Mouse (Mus musculus): ENCODE measurements around the gene Itgb3. TPM values are rescaled to one million over a fixed set of nuclear protein-coding genes. Genes with fewer than 3 reads are reported as not detected.

Itgb3 gene
- total RNA-seq, 2 experiments from 2014 or later: 1.2 to 1.7 TPM

DNA sequence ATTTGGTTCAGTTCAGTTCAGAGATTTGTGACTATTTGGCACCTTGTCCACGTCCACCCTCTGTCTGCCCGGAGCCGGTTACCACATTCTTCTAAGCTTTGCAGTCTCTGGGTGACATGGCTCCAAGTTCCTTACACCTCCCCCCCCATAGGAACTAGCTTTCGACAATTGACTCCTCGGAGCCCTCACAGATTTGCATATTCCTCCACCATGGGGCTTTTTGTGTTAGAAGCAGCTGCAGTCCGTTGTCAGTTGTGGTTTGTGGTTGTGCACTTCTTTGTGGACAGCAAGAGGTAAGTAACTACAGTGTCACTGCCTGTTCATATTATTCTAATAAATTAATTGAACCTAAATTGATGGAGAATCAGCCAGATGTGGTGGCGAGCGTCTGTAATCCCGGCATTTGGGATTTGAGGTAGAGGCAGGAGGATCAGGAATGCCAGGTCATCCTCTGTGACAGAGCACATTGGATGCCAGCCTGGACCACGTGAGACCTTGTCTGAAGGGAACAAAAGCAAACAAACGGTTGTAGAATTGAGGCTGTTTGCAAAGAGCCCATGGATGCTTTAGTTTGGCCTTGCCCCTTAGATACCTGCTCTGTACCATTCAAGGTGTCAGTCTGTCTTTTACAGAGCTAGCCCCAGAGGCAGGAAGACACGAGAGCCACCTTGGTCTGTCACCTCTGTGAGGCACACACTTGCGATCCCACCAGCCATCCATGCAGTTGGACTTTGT is 25.0 kb upstream of the Itgb3 start:
- no peak for DNase-seq

DNA sequence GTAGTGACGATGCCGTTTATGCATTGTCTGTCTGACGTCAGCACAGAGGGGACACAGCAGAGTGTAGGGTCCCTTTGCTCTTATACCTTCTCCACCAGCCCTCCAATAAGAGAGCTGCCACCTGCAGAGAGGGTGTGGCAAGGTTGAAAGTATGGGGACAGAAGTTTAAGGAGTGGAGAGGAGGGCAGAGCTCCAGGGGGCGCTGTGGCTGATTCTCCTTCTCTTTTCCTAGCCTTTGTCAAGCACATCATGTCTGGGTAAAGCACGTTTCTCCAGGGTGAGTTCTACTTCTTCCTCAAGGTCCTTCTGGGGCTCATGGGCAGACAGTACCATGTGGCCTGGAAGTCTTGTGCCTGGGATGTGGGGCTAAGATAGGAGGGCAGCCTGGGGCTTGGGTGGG is 22.3 kb upstream of the Itgb3 start:
- DNase-seq: no peak

DNA sequence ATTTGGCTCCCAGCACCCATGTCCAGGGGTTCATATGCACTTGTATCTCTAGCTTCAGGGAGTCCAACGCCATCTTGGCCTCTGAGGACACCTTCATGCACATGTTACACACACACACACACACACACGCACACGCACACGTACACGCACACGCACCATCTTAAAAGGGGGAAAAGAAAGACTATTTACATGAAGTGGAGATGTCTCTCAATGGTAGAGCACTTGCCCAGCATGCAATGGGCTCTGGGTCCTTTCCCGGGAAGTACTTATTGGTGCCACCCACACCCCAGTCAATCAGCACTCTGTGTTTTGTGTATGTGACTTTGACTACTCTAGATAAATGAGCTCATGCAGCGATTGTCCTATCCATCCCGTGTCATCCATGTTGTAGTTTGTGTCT is 19.9 kb upstream of the Itgb3 start:
- DNase-seq: no peak

DNA sequence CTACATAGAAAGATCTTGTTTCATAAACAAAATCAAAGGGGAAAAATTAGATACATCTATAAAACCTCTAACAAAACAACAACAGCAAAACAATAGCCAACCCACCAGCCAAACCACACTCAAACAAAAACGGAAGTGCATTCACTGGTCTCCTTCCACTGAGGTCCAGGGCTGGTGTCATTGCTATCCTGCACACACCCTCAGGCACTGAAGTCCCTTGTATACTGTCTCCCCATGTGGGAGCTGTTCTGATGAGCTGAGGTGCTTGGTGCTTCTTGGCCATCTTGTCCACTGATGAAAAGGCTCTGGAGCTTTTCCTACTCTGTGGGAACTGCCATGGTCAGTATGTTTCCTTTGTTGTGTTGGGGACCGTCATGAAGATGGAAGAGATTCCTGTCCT is 19.3 kb upstream of the Itgb3 start:
- no peak for DNase-seq

DNA sequence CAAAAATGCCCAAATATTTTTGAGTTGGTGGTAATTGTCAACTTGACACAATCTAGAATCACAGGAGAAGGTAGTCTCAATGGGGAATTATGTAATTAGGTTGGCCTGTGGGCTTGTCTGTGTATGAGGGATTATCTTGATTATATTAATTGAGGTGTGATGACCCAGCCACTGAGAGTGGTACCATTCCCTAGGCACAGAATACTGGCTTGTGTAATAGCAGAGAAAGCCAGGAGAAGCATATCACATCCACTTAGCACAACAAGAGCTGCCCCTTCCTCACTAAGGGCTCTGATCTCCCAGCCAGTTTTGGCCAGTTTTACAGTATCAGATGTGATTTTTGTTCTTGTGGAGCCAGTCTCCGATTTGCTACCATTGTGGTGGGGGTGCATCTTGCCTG is 18.2 kb upstream of the Itgb3 start:
- DNase-seq: no peak

DNA sequence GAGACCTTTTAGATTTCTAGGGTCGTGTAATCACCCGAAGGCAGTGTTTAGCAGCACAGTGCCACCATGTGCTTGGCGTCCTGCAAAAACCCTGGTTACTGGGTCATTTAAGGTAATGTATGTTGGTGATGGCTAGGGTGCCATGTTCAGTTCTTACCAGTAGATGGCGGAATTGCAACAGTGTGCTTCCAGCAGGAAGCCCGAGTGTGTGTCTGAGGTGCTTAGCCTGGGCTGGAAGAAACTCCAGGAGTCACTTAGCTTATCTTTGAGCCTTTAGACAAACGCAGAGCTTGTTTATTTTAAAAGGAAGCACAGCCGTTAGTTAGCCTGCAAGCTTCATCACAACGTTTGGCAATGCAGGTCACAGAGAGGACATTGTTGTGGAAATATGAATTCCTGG is 17.7 kb upstream of the Itgb3 start:
- DNase-seq: peak; percentile 58

DNA sequence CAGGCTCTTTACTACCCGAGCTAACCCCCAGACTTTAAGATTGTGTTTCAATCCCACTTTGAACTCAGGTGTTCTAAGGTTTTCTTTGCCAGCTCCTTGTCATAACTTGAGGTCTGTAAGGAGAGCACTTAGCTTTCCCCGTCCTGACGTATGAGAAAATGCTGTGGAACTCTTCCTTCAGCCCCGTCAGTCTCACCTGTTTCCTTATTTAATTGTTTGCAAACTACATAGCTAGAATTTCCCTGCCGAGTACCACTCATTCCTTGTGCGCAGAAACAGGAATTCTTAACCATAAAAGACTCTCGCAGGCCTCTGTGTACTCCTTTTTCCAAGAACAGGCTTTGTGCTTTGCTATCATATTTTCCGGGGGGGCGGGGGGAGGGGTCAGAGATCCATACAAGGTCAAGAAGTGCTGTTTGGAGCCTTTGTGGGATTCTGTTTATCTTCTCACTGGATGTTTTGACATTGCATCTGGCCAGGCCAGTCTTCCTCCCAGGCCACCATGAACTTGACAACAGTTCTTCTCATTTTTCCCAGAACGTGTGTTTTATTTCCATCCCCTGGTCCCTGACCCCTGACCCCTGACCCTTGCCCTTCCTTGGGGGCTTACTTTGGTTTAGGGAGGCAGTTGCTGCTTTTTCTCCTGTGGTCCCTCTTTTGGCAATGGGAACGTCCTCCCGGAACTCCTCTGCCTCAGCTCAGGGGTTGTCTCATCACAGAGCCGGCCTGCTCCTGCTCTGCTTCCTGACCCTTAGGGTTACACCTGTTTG is 15.5 kb upstream of the Itgb3 start:
- no peak for DNase-seq

DNA sequence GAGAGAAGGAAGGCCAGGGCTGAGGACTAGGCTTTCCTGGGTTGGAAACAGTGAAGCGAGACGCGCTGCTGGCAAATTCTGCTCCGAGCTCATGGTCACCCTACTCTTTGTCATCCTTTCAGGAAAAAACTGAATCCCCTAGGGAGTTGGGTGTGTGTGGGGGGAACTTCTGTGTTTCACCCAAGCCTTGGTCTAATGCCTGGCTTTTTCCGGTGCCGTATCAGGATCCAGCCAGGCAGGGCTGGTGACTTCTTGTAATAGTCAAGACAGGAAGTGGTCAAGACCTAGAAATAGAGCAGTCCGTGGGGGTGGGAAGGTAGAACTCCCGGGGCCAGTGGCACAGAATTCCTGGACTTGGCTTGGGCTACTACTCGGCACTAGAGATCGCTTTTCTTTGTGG is 11.4 kb upstream of the Itgb3 start:
- no peak for DNase-seq

DNA sequence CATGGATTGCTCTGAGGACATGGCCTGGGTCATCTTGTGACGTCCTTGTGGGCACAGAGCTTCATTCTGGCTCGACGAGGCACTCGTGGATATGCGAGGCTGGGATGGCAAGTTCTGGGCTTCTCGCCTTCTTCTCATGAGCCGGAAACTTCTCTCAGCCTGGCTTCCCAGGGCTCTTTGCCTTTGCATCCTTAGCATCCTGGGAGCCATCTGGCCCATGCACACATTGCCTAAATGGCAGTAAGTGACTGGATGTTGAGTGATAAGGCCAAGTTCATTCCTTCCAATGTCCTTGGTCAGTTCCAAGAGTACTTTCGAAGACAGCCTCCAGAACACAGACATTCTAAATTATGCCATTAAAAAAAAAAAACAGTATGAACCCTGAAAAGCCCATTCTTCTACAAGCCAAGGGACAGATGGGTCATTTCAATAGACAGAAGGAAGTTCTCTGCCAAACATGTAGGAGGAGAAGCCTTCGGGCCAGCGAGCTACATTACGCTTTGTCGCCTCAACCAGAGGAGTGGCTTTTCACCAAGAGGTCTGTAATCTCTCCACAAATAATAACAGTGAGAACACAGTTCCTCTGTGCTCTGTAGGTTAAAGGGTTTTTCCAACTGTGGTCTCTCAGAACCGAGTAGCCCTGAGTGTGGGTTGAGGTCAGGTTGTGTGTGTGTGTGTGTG is 8.4 kb upstream of the Itgb3 start:
- DNase-seq: peak; percentile 5

DNA sequence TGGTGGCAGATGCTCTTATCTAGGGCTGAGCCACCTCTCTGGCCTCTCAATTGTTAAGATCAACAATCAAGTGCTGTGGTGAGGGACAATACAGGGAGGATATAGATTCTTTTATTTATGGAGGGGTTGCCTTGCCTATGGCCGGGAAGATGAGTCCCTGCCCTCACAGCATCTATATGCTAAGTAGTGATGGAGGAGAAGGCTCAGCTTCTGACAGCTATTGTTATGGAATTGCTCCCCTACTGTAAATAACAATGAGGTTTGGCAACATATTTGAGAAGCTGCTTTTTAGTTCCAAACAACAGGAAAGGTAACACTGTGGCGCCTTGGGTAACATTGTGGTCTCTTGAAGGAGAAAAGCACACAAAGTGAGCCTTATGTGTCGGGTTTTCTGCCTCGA is 7.1 kb upstream of the Itgb3 start:
- DNase-seq: no peak

DNA sequence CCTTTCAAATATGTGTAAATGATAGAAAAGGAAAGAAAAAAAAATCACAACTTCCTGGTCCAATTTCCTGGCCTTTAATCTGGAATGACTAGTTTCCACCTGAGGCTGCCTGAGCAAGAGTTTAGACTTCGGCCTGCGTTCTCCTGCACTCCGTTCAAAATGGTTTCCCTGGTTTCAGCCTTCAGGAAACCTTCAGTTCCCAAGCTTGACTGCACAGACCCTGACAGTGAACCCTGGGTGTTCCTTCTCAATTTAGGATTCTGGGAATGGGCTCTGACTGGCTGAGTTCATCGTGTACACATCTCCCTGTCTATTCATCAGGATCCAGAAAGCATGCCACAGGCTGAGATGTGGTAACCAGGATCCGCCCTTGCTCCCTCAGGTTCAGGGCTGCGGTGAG is 3.6 kb upstream of the Itgb3 start:
- DNase-seq: no peak

DNA sequence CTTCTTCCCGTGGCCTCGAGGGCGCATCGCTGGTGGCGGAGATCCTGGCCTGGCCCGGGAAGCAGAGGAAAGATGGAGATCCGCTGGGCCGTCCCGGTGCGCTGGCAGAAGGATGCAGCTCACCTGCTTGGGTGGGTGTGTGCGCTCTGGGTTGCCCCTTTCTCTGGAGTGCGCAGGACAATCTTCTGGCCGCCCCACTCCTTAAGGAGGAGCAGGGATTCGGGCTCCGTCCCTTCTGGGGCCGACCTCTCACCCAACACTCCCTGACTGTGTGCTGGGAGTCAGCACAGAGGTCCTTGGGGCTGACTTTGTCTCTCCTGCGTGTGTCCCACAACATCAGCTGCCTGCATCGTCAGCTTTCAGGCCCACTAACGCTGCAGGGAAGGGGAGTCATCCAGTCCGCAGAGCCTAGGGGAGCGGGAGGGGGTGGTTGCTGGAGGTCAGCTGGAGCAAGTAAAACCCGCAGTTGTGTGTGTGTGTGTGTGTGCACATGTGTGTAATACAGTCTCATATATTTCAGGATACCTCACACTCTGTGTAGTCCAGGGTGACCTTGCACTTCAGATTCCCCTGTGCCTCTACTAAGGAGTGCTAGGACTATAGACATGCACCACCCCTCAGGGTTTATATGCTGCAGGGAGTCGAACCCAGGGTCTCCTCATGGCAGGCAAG is 585 bp downstream of the Itgb3 start:
- DNase-seq: no peak

DNA sequence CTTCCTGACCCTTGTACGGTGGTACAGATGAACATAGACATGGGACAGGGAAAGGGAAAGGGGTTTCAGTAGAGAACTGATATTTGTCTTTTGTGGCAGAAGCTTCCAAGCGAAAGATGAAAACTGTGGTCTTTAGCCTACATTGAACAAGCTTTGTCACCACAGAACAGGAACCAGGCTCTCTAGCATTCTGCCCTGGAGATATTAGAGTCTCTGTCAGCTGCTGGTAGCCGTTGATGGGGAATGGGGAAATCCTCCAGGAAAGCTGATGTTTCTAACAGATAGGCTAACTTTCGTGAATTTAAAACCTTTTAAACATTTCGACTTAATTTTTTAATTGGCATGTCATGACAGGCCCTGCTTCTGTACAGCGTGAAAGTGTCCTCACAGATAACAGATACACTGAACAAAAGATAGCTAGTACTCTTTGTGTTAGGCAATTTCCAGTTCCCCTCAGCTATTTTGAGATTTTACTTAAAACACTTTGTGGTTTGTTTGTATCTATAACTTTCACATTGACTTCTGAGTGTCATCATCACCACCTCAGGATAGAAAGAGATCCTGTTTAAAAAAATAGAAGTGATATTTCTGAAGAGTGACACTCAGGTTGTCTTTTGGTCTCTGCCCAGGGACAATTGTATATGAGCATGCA is 1.4 kb downstream of the Itgb3 start:
- no peak for DNase-seq

DNA sequence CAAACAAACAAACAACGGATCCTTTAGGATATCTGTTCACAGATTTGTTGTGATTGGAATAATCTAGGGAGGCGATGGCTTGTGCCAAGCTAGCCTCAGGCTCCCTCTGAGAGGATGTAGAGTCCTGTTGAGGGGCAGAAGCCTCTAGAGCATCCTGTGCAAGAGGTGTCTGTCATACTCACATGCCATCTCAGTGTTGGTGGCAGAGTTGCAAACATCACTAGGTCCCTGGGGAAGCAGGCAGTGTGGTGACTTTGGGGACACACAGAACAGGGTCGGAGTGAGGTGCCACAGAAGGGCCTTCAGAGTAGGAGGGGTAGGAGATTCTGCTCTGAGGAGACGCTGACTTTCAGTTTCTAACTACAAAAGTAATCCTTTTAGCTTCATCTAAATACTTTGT is 1.9 kb downstream of the Itgb3 start:
- DNase-seq: no peak

DNA sequence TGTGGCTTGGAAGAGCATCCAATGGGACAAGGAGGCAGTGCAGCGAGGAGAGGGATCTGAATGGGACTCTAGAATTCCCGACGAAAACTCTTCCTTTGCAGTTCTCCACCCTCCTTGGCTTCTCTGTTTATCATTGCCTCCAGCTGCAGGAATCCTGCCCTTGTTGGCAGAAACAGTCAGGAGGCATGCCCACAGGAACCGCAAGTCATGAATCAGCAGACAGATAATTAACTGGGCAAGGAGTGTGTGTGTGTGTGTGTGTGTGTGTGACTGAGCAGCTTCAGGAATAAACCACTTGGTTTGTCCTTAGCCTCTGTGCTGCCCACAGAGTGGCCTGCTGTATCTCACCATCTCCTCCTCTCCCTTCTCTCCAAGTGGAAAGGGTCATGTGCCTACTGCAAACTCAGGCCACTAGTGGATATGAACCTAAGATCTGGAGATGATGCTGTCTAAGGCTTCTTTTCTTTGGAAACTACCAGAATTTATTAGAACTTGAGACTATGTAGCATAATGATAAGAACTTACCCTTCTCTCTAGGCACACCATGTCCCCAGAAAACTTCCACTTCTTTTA is 3.9 kb downstream of the Itgb3 start:
- DNase-seq: no peak

DNA sequence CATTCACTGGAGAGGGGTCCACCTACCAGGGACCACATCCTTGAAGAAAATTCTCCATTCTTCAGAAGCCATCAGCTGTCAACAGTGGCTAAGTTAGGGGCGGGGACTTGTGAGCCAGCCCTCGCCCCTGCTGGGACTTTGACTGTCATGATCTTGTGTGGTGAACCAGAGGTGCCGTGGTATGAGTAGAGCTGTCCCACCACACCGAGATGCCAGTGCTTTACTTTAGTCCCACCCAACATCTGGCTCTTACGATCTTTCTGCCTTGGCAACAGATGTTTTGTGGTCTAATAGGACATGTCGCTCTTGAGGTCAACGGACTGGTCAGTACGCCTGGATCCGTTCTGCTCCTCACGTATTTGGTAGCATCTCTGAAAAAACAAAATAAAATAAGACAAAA is 5.8 kb downstream of the Itgb3 start:
- no peak for DNase-seq

DNA sequence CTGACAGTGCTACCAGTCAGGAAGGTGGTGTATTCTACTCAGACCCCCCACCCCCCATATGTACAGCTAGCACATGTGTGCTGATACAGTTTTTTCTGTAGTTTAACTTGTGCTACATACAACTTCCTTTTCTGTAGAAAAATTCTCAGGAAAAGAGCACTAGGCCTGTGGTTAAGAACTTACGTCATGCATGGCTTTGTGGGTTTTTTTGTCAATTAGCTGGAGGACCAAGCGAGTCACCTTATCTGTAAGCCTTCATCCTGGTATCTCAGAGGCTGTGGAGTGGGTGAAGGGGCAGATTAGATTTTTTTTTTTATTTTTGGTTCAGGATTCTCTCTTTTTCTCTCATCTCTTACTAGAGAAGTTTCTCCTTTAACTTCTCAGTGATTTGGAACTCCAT is 6.3 kb downstream of the Itgb3 start:
- no peak for DNase-seq

DNA sequence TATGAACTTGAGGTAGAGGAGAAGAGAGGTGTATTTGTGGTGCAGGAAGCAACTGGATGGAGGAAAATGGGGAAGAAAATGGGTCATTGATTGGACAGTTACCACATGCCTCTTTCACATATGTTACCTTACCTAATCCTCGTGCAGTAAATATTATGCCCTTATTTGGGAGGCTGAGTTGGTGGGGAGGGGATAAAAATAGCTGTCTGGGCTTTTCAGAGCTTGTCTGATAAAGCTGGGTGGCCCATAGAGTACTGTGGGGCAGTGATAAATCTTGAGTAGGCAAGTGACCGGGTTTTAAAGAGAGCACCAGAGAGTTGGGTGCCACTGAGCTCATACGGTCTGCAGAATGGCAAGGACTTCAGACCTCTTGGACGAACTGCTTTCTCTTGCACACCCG is 8.4 kb downstream of the Itgb3 start:
- no peak for DNase-seq

DNA sequence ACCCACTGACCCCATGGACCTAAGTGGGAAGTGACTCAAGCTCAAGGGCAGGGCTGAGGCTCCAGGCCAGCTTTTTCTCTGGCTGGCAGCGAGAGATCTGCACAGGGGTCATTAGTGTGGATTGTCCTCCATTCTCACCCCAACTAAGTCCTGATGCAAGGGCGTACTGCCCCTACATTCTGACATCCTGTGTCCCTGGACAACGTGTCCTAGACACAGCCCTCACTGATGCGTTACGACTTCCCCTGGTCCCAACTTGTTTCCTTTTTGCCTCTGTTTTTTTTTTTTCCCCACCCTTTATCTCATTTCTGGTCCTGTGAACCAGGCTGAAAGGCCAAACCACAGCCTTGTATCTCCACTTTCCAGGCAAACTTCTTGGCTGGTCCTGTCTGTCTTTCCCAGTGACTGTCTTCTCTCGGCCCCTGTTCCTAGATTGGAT is 10.9 kb downstream of the Itgb3 start:
- no peak for DNase-seq

DNA sequence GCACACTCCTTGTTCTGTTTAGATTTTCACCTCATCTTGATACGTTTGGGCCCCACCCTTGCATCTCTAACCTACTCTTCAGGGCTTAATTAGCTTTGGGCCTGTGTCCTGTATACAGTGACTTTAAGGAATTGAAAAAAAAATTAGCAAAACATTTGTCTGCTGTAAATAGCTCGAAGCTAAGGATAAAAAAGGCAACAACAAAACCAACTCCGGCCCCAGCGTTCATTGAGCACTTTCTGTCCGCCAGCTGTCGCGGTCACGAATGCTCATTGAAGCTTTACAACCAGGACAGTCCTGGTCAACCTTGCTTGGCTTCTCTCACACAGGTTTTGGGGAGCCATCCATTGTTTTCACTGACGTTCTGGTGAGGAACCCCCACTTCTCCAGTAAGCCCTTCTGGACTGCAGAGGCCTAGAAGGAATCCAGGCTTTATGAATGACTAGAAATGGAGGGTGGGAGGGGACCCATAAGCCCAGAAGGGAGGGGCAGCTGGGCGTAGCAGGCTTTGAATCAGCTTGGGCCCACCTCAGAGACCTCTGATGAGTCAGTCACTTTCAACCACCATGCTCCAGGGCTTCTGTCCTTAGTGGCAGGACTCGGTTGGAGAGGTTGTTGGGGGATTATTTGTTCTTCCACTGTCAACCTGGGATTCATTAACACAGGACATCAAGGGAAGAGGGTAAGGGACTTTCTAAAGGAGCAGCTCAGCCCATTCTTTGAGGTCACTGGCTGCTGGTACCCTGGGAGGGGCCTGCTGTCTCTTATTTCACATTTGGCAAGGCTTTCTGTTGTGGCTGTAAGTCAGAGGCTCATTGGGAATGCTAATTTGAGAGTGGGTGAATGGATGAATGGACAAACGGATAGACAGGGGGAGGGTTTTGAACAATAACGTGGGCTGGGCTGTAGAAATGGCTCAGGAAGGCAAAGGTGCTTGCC is 11.6 kb downstream of the Itgb3 start:
- no peak for DNase-seq

Measured in gastrocnemius, postnatal 25 days (tissue).